Mouse (Mus musculus): ENCODE data around the gene Celsr1. TPM values are rescaled to one million over a fixed set of nuclear protein-coding genes. Genes with fewer than 3 reads are reported as not detected.

Gene Celsr1
- total and polyA plus RNA-seq, 3 experiments, result 4.5 to 5.2 (median 5.0) TPM

DNA sequence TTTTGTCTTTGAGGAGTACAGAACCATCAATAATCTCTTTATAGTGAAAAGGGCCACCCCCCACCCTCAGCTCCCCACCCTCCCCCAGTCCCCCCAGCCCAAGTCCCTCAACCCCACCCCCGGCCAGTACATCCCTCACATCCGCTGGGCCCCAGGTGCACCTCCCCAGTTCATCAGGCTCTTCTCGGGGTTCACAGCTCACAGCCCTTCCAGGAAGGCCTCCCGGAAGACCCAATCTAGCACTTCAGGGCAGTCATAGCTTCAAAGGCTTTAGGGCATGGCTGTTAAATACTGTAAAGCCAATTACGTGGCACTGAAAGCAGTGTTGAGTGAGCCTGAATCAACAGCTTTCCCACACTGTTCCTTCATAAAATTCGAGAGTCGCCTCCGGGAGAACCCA is 5.7 kb downstream of the Celsr1 start:
- Histone ChIP-seq H3K27ac (no peak overlapping the region), H3K79me2 (replicated peaks; ENCODE audit: control insufficient read depth, insufficient read depth, low read length) (no peaks in the 10 kb centered on the region), H3K27me3 (ENCODE audit: control insufficient read depth, insufficient read depth, low read length) (peaks cover 1% of the 10 kb centered on the region; the same call in 1 of the 2 replicates), H3K4me3 (no peak overlapping the region), H3K36me3 (ENCODE audit: control insufficient read depth, insufficient read depth, low read length) (no peaks in the 10 kb centered on the region), H3K9ac (ENCODE audit: low read depth, low read length) (no peak overlapping the region), H3K4me1 (ENCODE audit: control insufficient read depth, insufficient read depth, low read length) (no peaks in the 10 kb centered on the region)
- DNase-seq, result no peak
- intact Hi-C loops (cut with DNase I), result no loop called here
- TF ChIP-seq EP300 (IDR thresholded peaks at IDR 0.05; ENCODE audit: insufficient read depth, low read depth, low read length), result no peak
- no peak for TF ChIP-seq POLR2A (IDR thresholded peaks at IDR 0.05; ENCODE audit: insufficient read depth, low read depth, low read length)
- no peak for TF ChIP-seq CTCF (IDR thresholded peaks at IDR 0.05)
- WGBS, result 70% methylated on average over 8 of the region's 8 CpGs

DNA sequence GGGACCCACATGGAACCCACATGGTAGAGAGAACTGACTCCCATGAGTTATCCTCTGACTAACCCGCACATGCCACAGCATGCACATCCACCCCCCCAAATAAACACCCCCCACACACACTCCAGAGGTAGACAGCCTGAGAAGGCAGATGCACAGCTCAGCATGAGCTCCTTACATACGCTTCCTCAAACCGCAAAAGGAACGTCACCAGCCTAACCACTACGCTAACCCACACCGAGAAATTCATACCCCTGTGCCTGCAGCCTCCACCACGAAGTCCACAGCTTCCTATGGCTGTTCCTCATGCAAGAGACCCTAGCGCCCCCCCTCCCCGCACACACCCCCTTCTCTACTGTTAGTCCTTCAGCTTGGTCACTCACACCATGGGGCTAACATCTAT is 11.6 kb downstream of the Celsr1 start:
- WGBS, result 77% methylated on average over 9 of the region's 9 CpGs
- H3K79me2 ChIP-seq (replicated peaks; ENCODE audit: control insufficient read depth, insufficient read depth, low read length), result no peaks in the 10 kb centered on the region

DNA sequence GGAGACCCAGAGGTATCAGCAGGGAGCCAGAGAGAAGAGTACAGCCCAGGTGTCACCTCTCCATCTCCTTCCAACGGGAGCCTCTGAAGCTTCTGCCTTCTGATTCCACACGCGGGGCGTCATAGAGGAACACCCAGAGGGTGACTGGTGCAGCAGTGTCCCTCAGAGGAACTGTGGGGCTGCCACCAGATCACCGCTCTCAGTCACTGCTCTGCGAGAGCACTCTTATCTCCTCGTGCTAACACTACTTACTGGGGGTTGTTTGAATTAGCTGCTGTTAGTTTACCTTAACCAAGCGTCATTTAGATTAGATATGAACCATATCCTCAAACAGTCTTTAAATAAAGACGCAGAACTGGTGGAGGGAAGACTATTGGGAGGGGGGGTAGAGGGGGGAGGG is 12.3 kb downstream of the Celsr1 start:
- no peak overlapping the region for H3K27ac ChIP-seq
- H3K79me2 ChIP-seq (replicated peaks; ENCODE audit: control insufficient read depth, insufficient read depth, low read length), result no peaks in the 10 kb centered on the region
- H3K27me3 ChIP-seq (ENCODE audit: control insufficient read depth, insufficient read depth, low read length), result no peaks in the 10 kb centered on the region
- WGBS, result 44% methylated on average over 9 of the region's 9 CpGs
- intact Hi-C loops (cut with DNase I), result no loop called here
- H3K36me3 ChIP-seq (ENCODE audit: control insufficient read depth, insufficient read depth, low read length), result no peaks in the 10 kb centered on the region
- H3K4me3 ChIP-seq, result no peak overlapping the region
- H3K9ac ChIP-seq (ENCODE audit: low read depth, low read length), result no peak overlapping the region
- DNase-seq, result no peak
- no peak for TF ChIP-seq POLR2A (IDR thresholded peaks at IDR 0.05; ENCODE audit: insufficient read depth, low read depth, low read length)
- no peak for TF ChIP-seq CTCF (IDR thresholded peaks at IDR 0.05)
- TF ChIP-seq EP300 (IDR thresholded peaks at IDR 0.05; ENCODE audit: insufficient read depth, low read depth, low read length), result no peak
- no peaks in the 10 kb centered on the region for H3K4me1 ChIP-seq (ENCODE audit: control insufficient read depth, insufficient read depth, low read length)

More for the DNA sequence above, 11.6 kb downstream of the Celsr1 start:
- Histone ChIP-seq H3K27ac (no peak overlapping the region), H3K27me3 (ENCODE audit: control insufficient read depth, insufficient read depth, low read length) (no peaks in the 10 kb centered on the region), H3K9ac (ENCODE audit: low read depth, low read length) (no peak overlapping the region), H3K4me3 (no peak overlapping the region), H3K36me3 (ENCODE audit: control insufficient read depth, insufficient read depth, low read length) (no peaks in the 10 kb centered on the region), H3K4me1 (ENCODE audit: control insufficient read depth, insufficient read depth, low read length) (no peaks in the 10 kb centered on the region)
- intact Hi-C loops (cut with DNase I), result no loop called here
- DNase-seq, result no peak
- TF ChIP-seq CTCF (IDR thresholded peaks at IDR 0.05), result no peak
- no peak for TF ChIP-seq EP300 (IDR thresholded peaks at IDR 0.05; ENCODE audit: insufficient read depth, low read depth, low read length)
- TF ChIP-seq POLR2A (IDR thresholded peaks at IDR 0.05; ENCODE audit: insufficient read depth, low read depth, low read length), result no peak

DNA sequence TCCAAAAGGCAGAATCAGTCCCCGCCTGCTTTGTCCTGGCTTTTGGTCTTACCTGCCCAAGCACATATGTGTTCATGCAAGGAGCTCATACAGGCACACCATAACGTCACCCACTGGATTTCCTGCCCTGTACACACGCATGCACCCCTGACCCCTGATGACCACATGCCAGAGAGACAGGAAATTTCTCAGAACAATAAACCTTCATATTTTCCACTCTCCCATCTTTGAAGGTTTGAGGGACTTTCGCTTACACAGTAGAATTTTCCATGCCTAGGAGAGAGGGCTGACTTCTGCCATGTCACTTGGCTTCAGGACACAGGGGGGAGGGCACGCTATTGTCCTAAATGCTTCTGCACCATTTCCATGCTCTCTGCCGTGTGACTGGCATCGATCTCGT is 13.6 kb downstream of the Celsr1 start:
- Histone ChIP-seq H3K36me3 (ENCODE audit: control insufficient read depth, insufficient read depth, low read length) (no peaks in the 10 kb centered on the region), H3K27me3 (ENCODE audit: control insufficient read depth, insufficient read depth, low read length) (no peaks in the 10 kb centered on the region), H3K79me2 (replicated peaks; ENCODE audit: control insufficient read depth, insufficient read depth, low read length) (no peaks in the 10 kb centered on the region), H3K9ac (ENCODE audit: low read depth, low read length) (no peak overlapping the region), H3K27ac (no peak overlapping the region), H3K4me3 (no peak overlapping the region), H3K4me1 (ENCODE audit: control insufficient read depth, insufficient read depth, low read length) (no peaks in the 10 kb centered on the region)
- WGBS, result 53% methylated on average over 8 of the region's 8 CpGs
- intact Hi-C loops (cut with DNase I), result no loop called here
- no peak for TF ChIP-seq POLR2A (IDR thresholded peaks at IDR 0.05; ENCODE audit: insufficient read depth, low read depth, low read length)
- no peak for TF ChIP-seq EP300 (IDR thresholded peaks at IDR 0.05; ENCODE audit: insufficient read depth, low read depth, low read length)
- no peak for TF ChIP-seq CTCF (IDR thresholded peaks at IDR 0.05)
- DNase-seq, result no peak

DNA sequence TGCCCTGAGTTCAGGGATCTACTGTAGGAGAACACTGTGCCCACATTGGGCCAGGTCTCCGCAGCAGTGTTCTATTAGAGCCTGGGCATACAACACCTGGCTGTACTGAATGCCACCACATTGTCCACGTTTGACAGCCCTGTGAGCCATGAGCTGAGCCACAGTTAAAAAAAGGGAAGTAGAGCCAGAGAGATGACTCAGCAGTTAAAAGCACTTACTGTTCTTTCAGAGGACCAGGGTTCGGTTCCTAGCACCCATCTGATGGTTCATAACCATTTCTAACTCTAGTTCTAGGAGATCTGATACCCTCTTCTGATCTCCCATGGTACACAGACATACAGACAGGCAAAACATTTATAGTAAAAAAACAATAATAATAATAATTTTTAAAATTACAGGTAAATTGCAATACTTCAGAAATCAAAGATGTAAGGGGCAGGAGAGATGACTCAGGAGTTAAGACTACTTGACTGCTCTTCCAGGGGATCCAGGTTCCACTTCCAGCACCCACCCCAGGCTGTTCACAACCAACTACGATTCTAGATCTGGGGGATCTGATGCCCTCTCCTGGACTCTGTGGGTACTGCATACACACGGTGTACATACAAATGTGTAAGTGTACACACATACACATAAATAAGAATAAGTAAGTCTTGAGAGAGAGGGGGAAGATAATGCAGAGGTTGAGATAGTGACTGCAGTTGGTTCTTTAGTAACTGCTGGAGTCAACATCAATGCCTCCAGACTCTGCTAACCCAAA is 14.6 kb downstream of the Celsr1 start:
- H3K9ac ChIP-seq (ENCODE audit: low read depth, low read length), result no peak overlapping the region
- 93% methylated on average over 5 of the region's 5 CpGs for WGBS
- H3K36me3 ChIP-seq (ENCODE audit: control insufficient read depth, insufficient read depth, low read length), result no peaks in the 10 kb centered on the region
- no peaks in the 10 kb centered on the region for H3K4me1 ChIP-seq (ENCODE audit: control insufficient read depth, insufficient read depth, low read length)
- H3K4me3 ChIP-seq, result no peak overlapping the region
- intact Hi-C loops (cut with DNase I), result no loop called here
- no peaks in the 10 kb centered on the region for H3K79me2 ChIP-seq (replicated peaks; ENCODE audit: control insufficient read depth, insufficient read depth, low read length)
- no peaks in the 10 kb centered on the region for H3K27me3 ChIP-seq (ENCODE audit: control insufficient read depth, insufficient read depth, low read length)
- 0 out of 2 replicates have a peak, but pooled peaks have one; percentile 17 for TF ChIP-seq CTCF (IDR thresholded peaks at IDR 0.05)
- no peak for TF ChIP-seq EP300 (IDR thresholded peaks at IDR 0.05; ENCODE audit: insufficient read depth, low read depth, low read length)
- no peak for TF ChIP-seq POLR2A (IDR thresholded peaks at IDR 0.05; ENCODE audit: insufficient read depth, low read depth, low read length)
- no peak for DNase-seq
- H3K27ac ChIP-seq, result no peak overlapping the region

DNA sequence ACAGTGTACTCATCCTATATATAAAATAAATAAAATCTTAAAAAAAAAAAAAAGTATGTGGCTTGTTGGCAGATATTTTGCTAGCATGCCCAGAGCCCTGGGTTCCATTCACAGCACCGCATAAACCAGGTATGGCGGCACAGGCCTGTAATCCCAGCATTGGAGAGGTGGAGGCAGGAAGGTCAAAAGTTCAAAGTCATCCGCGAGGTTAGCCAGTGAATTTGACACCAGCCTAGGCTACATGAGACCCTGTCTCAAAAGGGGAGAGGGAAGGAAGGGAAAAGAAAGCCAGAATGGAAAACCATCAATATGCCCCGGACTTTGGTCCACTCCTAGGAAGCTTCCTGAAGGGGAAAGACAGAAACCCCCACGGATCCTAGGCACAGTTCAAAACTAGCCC is 16.2 kb downstream of the Celsr1 start:
- Histone ChIP-seq H3K79me2 (replicated peaks; ENCODE audit: control insufficient read depth, insufficient read depth, low read length) (no peaks in the 10 kb centered on the region), H3K4me1 (ENCODE audit: control insufficient read depth, insufficient read depth, low read length) (no peaks in the 10 kb centered on the region), H3K9ac (ENCODE audit: low read depth, low read length) (no peak overlapping the region), H3K4me3 (no peak overlapping the region), H3K36me3 (ENCODE audit: control insufficient read depth, insufficient read depth, low read length) (no peaks in the 10 kb centered on the region), H3K27ac (no peak overlapping the region), H3K27me3 (ENCODE audit: control insufficient read depth, insufficient read depth, low read length) (no peaks in the 10 kb centered on the region)
- 85% methylated on average over 6 of the region's 6 CpGs for WGBS
- no peak for TF ChIP-seq CTCF (IDR thresholded peaks at IDR 0.05)
- TF ChIP-seq EP300 (IDR thresholded peaks at IDR 0.05; ENCODE audit: insufficient read depth, low read depth, low read length), result no peak
- no peak for TF ChIP-seq POLR2A (IDR thresholded peaks at IDR 0.05; ENCODE audit: insufficient read depth, low read depth, low read length)
- intact Hi-C loops (cut with DNase I), result no loop called here
- no peak for DNase-seq

Data from heart, adult 2 months (tissue).